In the genomic region with DNA sequence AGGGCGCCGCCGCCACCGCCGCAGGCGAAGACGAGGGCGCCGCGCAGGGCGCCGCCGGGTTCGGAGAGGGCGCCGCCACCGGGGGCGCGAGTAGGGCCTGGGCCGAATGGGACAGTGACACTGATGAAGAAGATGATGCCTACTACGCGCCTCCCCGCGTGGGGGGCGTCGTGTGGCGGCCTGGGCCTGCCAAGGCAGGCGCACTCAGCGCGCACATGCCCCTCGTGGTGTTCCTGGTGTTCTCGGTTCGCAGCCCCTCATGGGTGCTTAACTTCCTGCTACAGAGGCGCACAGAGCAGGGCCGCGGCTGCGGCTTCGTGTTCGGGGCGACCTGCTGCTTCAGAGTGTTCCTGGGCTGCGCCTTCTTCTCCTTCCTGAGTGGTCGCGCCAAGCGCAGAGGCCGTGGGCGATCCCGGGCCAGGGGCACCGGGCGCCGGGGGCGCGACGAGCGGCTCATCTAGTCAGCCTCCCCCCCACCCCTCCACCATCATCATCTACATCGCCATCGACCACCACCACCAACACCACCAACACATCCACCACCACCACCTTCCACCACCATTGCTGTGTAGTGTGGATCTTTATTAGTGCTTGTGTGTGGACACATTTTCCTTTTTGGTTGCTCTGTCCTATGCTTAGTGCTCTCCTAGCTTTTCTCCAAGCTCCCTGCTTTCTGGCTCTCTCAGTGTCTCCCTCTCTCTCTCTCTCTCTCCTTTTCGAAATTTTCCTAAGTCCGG, we compare ENCODE assay signal across 7 mouse cellular contexts. TPM values are rescaled to one million over a fixed set of nuclear protein-coding genes. Genes with fewer than 3 reads are reported as not detected.
DNase-seq lines count a peak whose midpoint lies in the region; ATAC-seq lines count a peak whose summit lies in the region.

No protein-coding gene starts in this region.

- H3K27ac ChIP-seq in heart, embryonic 12.5 days (ENCODE audit: poor library complexity, severe bottlenecking) = peak overlapping the region; percentile 100
- H3K27ac ChIP-seq in midbrain, embryonic 11.5 days (ENCODE audit: low read depth, low read length) = peak overlapping the region; percentile 98

- peaks cover 8% of the 10 kb centered on the region; the same call in 1 of the 2 replicates for H3K9me3 ChIP-seq in heart, embryonic 12.5 days (replicated peaks)
- H3K9me3 ChIP-seq in midbrain, embryonic 11.5 days (ENCODE audit: control insufficient read depth, low read length) = peaks cover 2% of the 10 kb centered on the region; the same call in 1 of the 2 replicates

- ATAC-seq in heart, embryonic 12.5 days (ENCODE audit: insufficient number of reproducible peaks, low FRiP score) = no peak
- peak; percentile 0; the same call in 1 of the 2 replicates for ATAC-seq in midbrain, embryonic 11.5 days (ENCODE audit: low FRiP score)

- H3K4me2 ChIP-seq in heart, embryonic 12.5 days = peak overlapping the region; percentile 74
- H3K4me2 ChIP-seq in midbrain, embryonic 11.5 days = peak overlapping the region; percentile 60

- 0 out of 2 replicates have a peak, but pooled peaks cover 2% of the 10 kb centered on the region for H3K36me3 ChIP-seq in heart, embryonic 12.5 days
- no peaks in the 10 kb centered on the region for H3K36me3 ChIP-seq in midbrain, embryonic 11.5 days (ENCODE audit: control insufficient read depth, insufficient read depth, low read length)

- peak overlapping the region; percentile 100 for H3K9ac ChIP-seq in heart, embryonic 12.5 days
- peak overlapping the region; percentile 99 for H3K9ac ChIP-seq in midbrain, embryonic 11.5 days (ENCODE audit: low read length)

- H3K4me1 ChIP-seq in heart, embryonic 12.5 days (replicated peaks) = peaks cover 27% of the 10 kb centered on the region
- peaks cover 31% of the 10 kb centered on the region for H3K4me1 ChIP-seq in midbrain, embryonic 11.5 days (ENCODE audit: control insufficient read depth, insufficient read depth, low read length)

- peak overlapping the region; percentile 99 for H3K4me3 ChIP-seq in heart, embryonic 12.5 days
- H3K4me3 ChIP-seq in midbrain, embryonic 11.5 days (ENCODE audit: low read depth, low read length) = peak overlapping the region; percentile 96

- 38% methylated on average over 53 of the region's 58 CpGs for WGBS in heart, embryonic 12.5 days
- 39% methylated on average over 54 of the region's 58 CpGs for WGBS in midbrain, embryonic 11.5 days

- peak; percentile 79 for DNase-seq in 3134 (ENCODE audit: extremely low read depth, insufficient read length, low spot score)
- DNase-seq in B cell, adult 2 months = peak; percentile 71 to 75
- peak; percentile 42 for DNase-seq in cerebellum, adult 11 months
- DNase-seq in kidney, postnatal 25 days = peak; percentile 18 to 60
- DNase-seq in midbrain, embryonic 11.5 days (ENCODE audit: low spot score, missing footprints) = peak; percentile 94
- DNase-seq in testis, postnatal 10 days (ENCODE audit: low spot score) = peak; percentile 54

- H3K27me3 ChIP-seq in heart, embryonic 12.5 days (replicated peaks) = no peaks in the 10 kb centered on the region
- 0 out of 2 replicates have a peak, but pooled peaks cover 3% of the 10 kb centered on the region for H3K27me3 ChIP-seq in midbrain, embryonic 11.5 days (ENCODE audit: control insufficient read depth, insufficient read depth, low read length)

RNA-seq across cellular contexts. Expression of gene Gm20721, which starts 17.4 kb away (rescaled TPM):
- polyA plus RNA-seq in heart, embryonic 12.5 days (2016; fragmentation: Nextera tagmentation; extraction: Ambion mirVana) = 8.9 and 9.8 TPM in 2 replicates
- 9.5 and 15.7 TPM in 2 replicates for polyA plus RNA-seq in midbrain, embryonic 11.5 days (2014; fragmentation: Nextera tagmentation; extraction: Ambion mirVana)

RNA-seq across cellular contexts. Expression of gene Gnas, which starts 45.0 kb away (rescaled TPM):
- polyA plus RNA-seq in heart, embryonic 12.5 days (2016; fragmentation: Nextera tagmentation; extraction: Ambion mirVana) = 1,446 and 1,448 TPM in 2 replicates
- polyA plus RNA-seq in midbrain, embryonic 11.5 days (2014; fragmentation: Nextera tagmentation; extraction: Ambion mirVana) = 1,087 and 1,162 TPM in 2 replicates

Comparison
In these comparisons a context has a peak if more than half of its experiments do, and no peak if none do; other contexts are left out.
1. DNase-seq: peak in every context shown above with its lines; median percentile 94 in midbrain, embryonic 11.5 days; 79 in 3134; 73 in B cell, adult 2 months; 54 in testis, postnatal 10 days; 42 in cerebellum, adult 11 months; 39 in kidney, postnatal 25 days.